Mouse (Mus musculus) kidney, adult 2 months (tissue): ENCODE data around the gene Mcts2.

ENCODE experiments used
- CTCF ChIP-seq: fragments of 200-500 bp; conservative IDR thresholded peaks from 2 replicates; pipeline ENCODE4 v1.5.1; 2011; ENCODE audit warnings: low read depth, mild to moderate bottlenecking, control low read depth, low read length, moderate library complexity, mixed read lengths; ENCODE audit not compliant: insufficient read depth, insufficient read length
- POLR2A ChIP-seq: fragments of 200-500 bp; IDR thresholded peaks from one replicate; pipeline ENCODE4 v1.6.1; 2011; ENCODE audit warnings: low read depth, low read length, control low read depth

- TF ChIP-seq CTCF: no peak
- TF ChIP-seq POLR2A: no peak
These were observed 11.5 kb upstream of the Mcts2 start for GRCm38 (mm10) chr2:152675252-152675791.
